Mouse (Mus musculus) thymus, adult 2 months (tissue): Measurements from ENCODE around the gene Cdh9. TPM values are rescaled to one million over a fixed set of nuclear protein-coding genes. Genes with fewer than 3 reads are reported as not detected.

Experiments used
- DNase-seq: peaks from one replicate; pipeline ENCODE4 v3.0.0; 2021
- H3K27ac ChIP-seq: fragments of 200-500 bp; 2 replicates; pipeline ENCODE4 v1.5.1; 2012; ENCODE audit warnings: low read length, control low read depth; ENCODE audit not compliant: control insufficient read depth, insufficient read depth
- H3K27me3 ChIP-seq: fragments of 200-500 bp; 2 replicates; pipeline ENCODE4 v1.6.1; 2012; ENCODE audit warnings: mild to moderate bottlenecking, low read length, moderate library complexity, mixed read lengths; ENCODE audit not compliant: control insufficient read depth, insufficient read depth
- H3K36me3 ChIP-seq: fragments of 200-500 bp; 2 replicates; pipeline ENCODE4 v1.6.1; 2012; ENCODE audit warnings: mild to moderate bottlenecking, low read length, moderate library complexity; ENCODE audit not compliant: control insufficient read depth, insufficient read depth
- H3K4me1 ChIP-seq: fragments of 200-500 bp; replicated peaks from 2 replicates; pipeline ENCODE4 v1.6.1; 2012; ENCODE audit warnings: low read length; ENCODE audit not compliant: control insufficient read depth, insufficient read depth
- H3K4me3 ChIP-seq: fragments of 200-500 bp; 2 replicates; pipeline ENCODE4 v1.5.1; 2012; ENCODE audit warnings: mild to moderate bottlenecking, low read length, control low read depth, moderate library complexity; ENCODE audit not compliant: control insufficient read depth, insufficient read depth
- CTCF ChIP-seq: fragments of 200-500 bp; IDR thresholded peaks from 2 replicates; pipeline ENCODE4 v1.5.1; 2012; ENCODE audit warnings: mild to moderate bottlenecking, control low read depth, low read length, moderate library complexity, borderline replicate concordance; ENCODE audit not compliant: control insufficient read depth, poor library complexity, insufficient read depth; ENCODE audit errors: extremely low read depth
- POLR2A ChIP-seq: fragments of 200-500 bp; IDR thresholded peaks from 2 replicates; pipeline ENCODE4 v1.6.1; 2012; ENCODE audit warnings: mild to moderate bottlenecking, low read length, control low read depth, moderate library complexity; ENCODE audit not compliant: control insufficient read depth, poor library complexity, insufficient read depth; ENCODE audit errors: extremely low read depth
- WGBS: fragments of 180-500 bp; shearing (Covaris S2); methylation state at CpG from one replicate; pipeline ENCODE4 v1.1.7; 2018; 5-methylcytosine and 5-hydroxymethylcytosine counted together
- polyA plus RNA-seq: library from polyadenylated mRNA; depleted of rRNA; stranded (reverse); fragments of >200 nt; gene quantifications from 2 replicates; pipeline ENCODE4 v1.2.3, GENCODE M21; 2012

The Cdh9 gene
- polyA plus RNA-seq, 1 experiment, result 0.12 TPM

DNA sequence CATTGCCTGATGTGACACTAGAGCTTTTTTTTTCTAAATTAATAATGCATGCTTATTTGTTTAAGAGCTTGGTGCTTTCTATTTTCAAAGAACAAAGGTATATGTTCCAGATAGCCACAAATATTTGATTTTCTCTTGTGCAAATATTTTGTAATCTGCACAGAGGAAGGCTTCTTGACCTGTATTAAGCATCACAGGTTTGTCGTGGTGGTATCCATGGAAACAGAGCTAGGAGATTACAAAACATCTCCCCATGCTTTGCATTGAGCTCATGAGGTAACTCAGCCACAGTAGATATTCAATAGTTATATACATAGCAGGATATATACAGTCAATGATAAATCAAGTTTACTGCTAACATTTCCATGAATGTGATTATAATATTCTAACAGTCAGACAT is 56.0 kb downstream of the Cdh9 start:
- no peaks in the 10 kb centered on the region for H3K4me1 ChIP-seq
- TF ChIP-seq POLR2A (no peak), CTCF (no peak)
- no peak for DNase-seq
- WGBS, result 74% methylated on average over 1 of the region's 1 CpGs
- no peak overlapping the region for H3K4me3 ChIP-seq
- no peaks in the 10 kb centered on the region for H3K27me3 ChIP-seq
- no peak overlapping the region for H3K27ac ChIP-seq
- no peaks in the 10 kb centered on the region for H3K36me3 ChIP-seq

DNA sequence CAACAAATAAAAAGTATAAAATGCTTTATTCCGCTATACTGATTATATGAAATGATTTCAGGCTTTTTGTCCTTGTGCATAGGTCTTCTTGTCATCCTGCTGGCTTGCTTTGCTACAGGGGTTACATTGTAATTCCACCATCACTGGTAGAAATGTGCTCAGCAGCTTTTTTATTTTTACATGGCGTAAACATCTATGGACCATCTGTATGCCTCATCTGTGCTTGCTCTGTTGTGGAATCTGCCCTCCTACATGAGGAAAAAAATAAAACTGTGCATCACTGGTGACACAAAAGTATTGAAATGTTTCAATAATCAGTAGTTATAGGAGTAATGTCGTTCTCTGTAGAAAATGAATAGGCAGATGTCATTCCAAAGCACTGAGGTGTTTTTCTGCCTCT is 64.3 kb downstream of the Cdh9 start:
- 84% methylated on average over 3 of the region's 3 CpGs for WGBS
- no peak for DNase-seq
- no peak overlapping the region for H3K27ac ChIP-seq

DNA sequence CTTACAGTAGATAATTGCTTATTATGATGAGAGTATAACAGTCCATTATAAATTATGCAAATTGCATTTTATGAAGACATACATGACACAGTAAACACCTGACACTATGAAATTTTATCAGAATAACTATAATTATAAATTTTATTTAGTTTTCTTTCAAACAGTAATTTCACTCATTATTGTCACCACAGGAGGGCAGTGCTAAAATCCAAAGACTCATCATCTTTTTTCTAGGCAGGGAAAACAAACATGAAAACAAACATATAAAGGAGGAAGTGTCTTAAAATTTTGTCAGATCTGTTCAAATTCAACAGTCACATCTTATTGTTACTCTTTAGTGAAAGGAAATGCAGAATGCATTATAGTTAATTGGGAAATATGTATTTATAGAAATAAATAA is 72.7 kb downstream of the Cdh9 start:
- no peak for TF ChIP-seq POLR2A
- TF ChIP-seq CTCF, result no peak
- Histone ChIP-seq H3K36me3 (no peaks in the 10 kb centered on the region), H3K4me3 (no peak overlapping the region), H3K27me3 (no peaks in the 10 kb centered on the region), H3K4me1 (no peaks in the 10 kb centered on the region), H3K27ac (no peak overlapping the region)
- DNase-seq, result no peak

More for the DNA sequence above, 64.3 kb downstream of the Cdh9 start:
- no peaks in the 10 kb centered on the region for H3K36me3 ChIP-seq
- H3K4me3 ChIP-seq, result no peak overlapping the region
- TF ChIP-seq CTCF (no peak), POLR2A (no peak)
- no peaks in the 10 kb centered on the region for H3K27me3 ChIP-seq
- H3K4me1 ChIP-seq, result no peaks in the 10 kb centered on the region

DNA sequence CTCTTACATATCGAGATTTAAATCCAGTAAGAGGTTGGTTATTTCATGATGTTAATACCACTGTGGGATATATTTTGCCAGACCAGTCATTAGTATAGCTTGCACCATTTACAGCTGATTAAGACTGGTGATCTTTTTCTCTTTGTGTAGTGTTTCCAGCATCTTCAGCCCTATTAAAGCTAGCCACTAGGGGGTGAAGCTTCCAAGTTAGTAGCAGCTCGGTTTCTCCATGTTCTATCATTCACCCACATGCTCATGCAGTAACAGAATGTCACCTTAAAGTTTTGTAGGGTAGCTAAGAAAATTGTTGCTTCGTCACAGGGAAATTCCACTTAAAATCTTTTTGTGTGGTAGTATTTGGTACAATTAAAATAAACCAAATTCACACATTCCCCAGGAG is 82.2 kb downstream of the Cdh9 start:
- Histone ChIP-seq H3K4me1 (no peaks in the 10 kb centered on the region), H3K4me3 (no peak overlapping the region), H3K36me3 (no peaks in the 10 kb centered on the region), H3K27ac (no peak overlapping the region), H3K27me3 (no peaks in the 10 kb centered on the region)
- 73% methylated on average over 3 of the region's 3 CpGs for WGBS
- DNase-seq, result no peak
- TF ChIP-seq CTCF (no peak), POLR2A (no peak)

DNA sequence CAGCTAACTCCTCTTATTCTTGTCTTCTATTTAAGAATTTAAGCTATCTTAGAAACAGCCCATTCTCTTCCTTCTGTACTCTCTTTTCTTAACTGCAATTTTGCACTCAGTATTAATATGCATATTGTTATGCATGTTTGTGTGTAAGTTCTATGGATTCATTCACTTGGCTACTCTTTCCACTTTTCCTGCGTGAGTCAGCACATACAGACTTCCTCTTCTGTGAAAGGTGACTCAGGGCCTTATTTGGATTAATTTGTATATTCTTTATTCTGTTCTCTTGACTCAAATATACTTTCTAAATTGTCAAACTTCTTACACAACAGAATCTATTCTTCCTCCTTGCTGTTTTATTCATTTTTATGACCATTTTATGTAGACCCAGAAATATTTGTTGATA is 85.5 kb downstream of the Cdh9 start:
- H3K4me1 ChIP-seq, result no peaks in the 10 kb centered on the region
- WGBS, result 57% methylated on average over 1 of the region's 1 CpGs
- no peaks in the 10 kb centered on the region for H3K27me3 ChIP-seq
- DNase-seq, result no peak
- TF ChIP-seq CTCF (no peak), POLR2A (no peak)
- no peak overlapping the region for H3K27ac ChIP-seq
- H3K36me3 ChIP-seq, result no peaks in the 10 kb centered on the region
- no peak overlapping the region for H3K4me3 ChIP-seq

DNA sequence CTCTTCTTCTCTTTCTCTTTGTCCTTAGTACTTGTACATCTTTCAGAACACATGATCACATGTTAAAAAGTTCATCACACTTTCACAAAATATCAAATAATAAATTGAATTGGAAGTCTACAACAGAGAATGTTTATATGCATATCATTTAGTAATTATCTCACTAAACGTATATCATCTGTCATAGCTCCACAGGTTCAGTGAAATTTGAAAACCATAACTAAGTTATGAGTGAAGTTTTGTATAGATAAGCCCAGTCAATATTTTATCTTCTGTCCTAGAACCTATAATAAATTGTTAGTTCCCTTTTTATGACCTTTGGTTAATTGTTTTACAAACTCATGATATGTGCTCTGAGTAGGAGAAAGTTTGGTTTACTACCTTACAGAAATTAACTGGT is 106.2 kb downstream of the Cdh9 start:
- TF ChIP-seq CTCF (no peak), POLR2A (no peak)
- WGBS, result 90% methylated on average over 1 of the region's 1 CpGs
- Histone ChIP-seq H3K4me3 (no peak overlapping the region), H3K36me3 (no peaks in the 10 kb centered on the region), H3K27me3 (no peaks in the 10 kb centered on the region), H3K27ac (no peak overlapping the region), H3K4me1 (no peaks in the 10 kb centered on the region)
- DNase-seq, result no peak

DNA sequence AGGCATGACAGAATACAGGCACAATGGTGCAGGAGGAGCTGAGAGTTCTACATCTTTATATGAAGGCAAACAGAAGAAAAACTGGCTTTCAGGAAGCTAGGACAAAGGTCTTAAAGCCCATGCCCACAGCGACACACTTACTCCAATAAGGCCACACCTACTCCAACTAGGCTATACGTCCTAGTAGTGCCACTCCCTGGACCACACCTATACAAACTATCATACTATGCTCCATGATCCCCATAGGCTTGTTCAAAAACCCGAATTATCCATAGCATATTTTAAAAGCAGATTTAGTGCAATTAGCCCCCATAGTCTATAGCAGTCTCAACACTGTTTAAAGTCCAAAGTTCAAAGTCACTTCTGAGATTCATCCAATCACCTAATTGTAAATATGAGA is 154.0 kb downstream of the Cdh9 start:
- no peaks in the 10 kb centered on the region for H3K4me1 ChIP-seq
- H3K27ac ChIP-seq, result no peak overlapping the region
- 87% methylated on average over 3 of the region's 3 CpGs for WGBS
- no peak for TF ChIP-seq CTCF
- no peak for TF ChIP-seq POLR2A
- H3K27me3 ChIP-seq, result no peaks in the 10 kb centered on the region
- DNase-seq, result no peak
- no peaks in the 10 kb centered on the region for H3K36me3 ChIP-seq
- no peak overlapping the region for H3K4me3 ChIP-seq
